Mouse (Mus musculus): ENCODE measurements around the gene Mrps16.

Gene Mrps16

DNA sequence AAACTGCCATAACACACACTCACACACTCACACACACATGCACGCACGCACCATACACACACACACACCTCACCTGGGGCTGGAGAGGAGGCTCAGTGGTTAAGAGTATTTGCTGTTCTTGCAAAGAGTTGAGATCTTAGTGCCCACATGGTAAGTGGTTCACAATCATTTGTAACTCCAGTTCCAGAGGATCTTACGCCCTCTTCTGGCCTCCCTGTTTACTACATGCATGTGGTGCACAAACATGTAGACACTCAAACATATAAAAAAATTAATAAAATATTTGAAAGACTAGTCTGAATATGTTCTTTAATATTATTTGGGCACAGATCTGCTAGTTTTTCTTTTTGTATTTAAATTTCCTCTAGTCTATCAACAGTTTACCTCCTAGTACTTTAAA lies 25.2 kb downstream of the Mrps16 start:
- DNase-seq (ENCODE audit: low spot score in 2 of 2), result no peak

DNA sequence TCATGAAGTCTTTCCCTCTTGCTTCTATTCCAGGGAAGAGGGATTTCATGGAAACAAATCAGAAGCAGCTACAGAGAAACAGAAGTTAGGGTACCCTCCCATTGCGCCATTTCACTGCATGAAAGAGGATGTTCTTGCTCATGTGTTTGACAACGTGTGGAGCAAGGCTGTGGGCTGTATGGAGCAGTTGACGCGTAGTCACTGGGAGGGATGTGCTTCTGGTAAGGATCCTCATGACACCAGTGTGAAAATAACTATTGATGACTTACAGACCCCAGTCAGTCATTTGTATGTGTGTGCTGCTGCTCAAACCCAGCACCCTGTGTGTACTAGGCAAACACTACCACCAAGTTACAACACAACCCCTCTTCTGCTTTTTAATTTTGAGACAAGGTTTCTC lies 30.2 kb downstream of the Mrps16 start:
- DNase-seq (ENCODE audit: low spot score in 2 of 2), result no peak

- DNase-seq (ENCODE audit: low spot score in 2 of 2), result peak; percentile 85 to 90
These were observed 45.4 kb downstream of the Mrps16 start, which contains the start of the genes Ecd and Fam149b for GRCm38 (mm10) chr14:20347991-20348541. Gene Ecd, minus strand, starts transcription at chr14:20348121. Gene Fam149b, plus strand, starts transcription at chr14:20348162.

DNA sequence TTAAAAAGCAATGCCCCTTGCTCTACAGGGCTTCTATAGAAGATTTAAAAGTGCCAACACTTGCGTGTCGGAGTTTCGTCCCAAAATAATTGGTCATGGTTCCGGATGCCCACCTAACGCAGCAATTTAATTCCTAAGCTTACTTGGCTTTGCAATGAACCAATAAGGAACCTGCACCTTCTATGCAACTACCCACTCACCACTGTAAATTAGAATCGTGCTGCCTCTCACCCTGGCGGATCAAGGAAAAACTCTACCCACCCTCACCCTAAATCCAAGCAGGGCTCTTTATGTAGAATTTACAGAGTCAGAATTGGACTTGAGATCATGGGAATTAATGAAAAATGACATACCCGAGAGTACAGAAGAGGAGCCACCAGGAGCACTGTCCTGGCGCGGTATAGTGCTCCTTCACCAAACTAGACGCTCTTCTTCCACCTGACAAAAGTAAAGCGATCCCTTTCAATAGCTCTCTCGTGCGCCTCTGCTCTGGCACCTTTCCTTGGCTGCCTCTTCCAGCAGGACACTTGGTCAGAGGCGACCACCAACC lies 45.9 kb downstream of the Mrps16 start:
- no peak for DNase-seq (ENCODE audit: low spot score in 2 of 2)

GRCm38 (mm10) chr14:20345885-20346284 lies 47.5 kb downstream of the Mrps16 start:
- DNase-seq (ENCODE audit: low spot score in 2 of 2), result no peak

GRCm38 (mm10) chr14:20340866-20341265 lies 52.6 kb downstream of the Mrps16 start:
- peak in 1 of 2 experiments; percentile 31 for DNase-seq (ENCODE audit: low spot score in 2 of 2)

- peak in 1 of 2 experiments; percentile 25 for DNase-seq (ENCODE audit: low spot score in 2 of 2)
These were observed 53.3 kb downstream of the Mrps16 start for GRCm38 (mm10) chr14:20340149-20340548.

- no peak for DNase-seq (ENCODE audit: low spot score in 2 of 2)
These were observed 54.0 kb downstream of the Mrps16 start for GRCm38 (mm10) chr14:20339415-20339814.
